Mouse (Mus musculus): ENCODE data around the gene Exd1. TPM values are rescaled to one million over a fixed set of nuclear protein-coding genes. Genes with fewer than 3 reads are reported as not detected.
A peak's percentile ranks its signal among the peaks of the same experiment; 100 is the strongest.

Gene Exd1
- polyA plus RNA-seq, 1 experiment from 2014 or later: 0.84 TPM

GRCm38 (mm10) chr2:119581571-119581970, 34.1 kb upstream of the Exd1 start:
- Histone ChIP-seq H3K36me3 (ENCODE audit: insufficient read depth, low read length) (peaks cover 4% of the 10 kb centered on the region; the same call in 1 of the 2 replicates), H3K27ac (ENCODE audit: low read length) (no peak overlapping the region), H3K4me2 (replicated peaks; ENCODE audit: low read depth, low read length) (no peak overlapping the region), H3K9me3 (ENCODE audit: low read length) (no peaks in the 10 kb centered on the region), H3K9ac (replicated peaks; ENCODE audit: low read length) (no peak overlapping the region), H3K27me3 (ENCODE audit: insufficient read depth, low read length) (no peaks in the 10 kb centered on the region), H3K4me1 (ENCODE audit: insufficient read depth, low read length) (no peaks in the 10 kb centered on the region), H3K4me3 (ENCODE audit: low read length) (no peak overlapping the region)
- no peak for ATAC-seq (ENCODE audit: low FRiP score, low TSS enrichment)
- 93% methylated on average over 3 of the region's 3 CpGs for WGBS

- Histone ChIP-seq H3K4me3 (ENCODE audit: low read length) (no peak overlapping the region), H3K9me3 (ENCODE audit: low read length) (no peaks in the 10 kb centered on the region), H3K27ac (ENCODE audit: low read length) (no peak overlapping the region), H3K9ac (replicated peaks; ENCODE audit: low read length) (no peak overlapping the region), H3K4me2 (replicated peaks; ENCODE audit: low read depth, low read length) (no peak overlapping the region), H3K27me3 (ENCODE audit: insufficient read depth, low read length) (no peaks in the 10 kb centered on the region), H3K4me1 (ENCODE audit: insufficient read depth, low read length) (no peaks in the 10 kb centered on the region), H3K36me3 (ENCODE audit: insufficient read depth, low read length) (peaks cover 11% of the 10 kb centered on the region; the same call in 1 of the 2 replicates)
- no peak for ATAC-seq (ENCODE audit: low FRiP score, low TSS enrichment)
- 91% methylated on average over 1 of the region's 1 CpGs for WGBS
These were observed 25.0 kb upstream of the Exd1 start for GRCm38 (mm10) chr2:119572471-119572870.

- no peak overlapping the region for H3K9ac ChIP-seq (replicated peaks; ENCODE audit: low read length)
- peak; percentile 61; the same call in 1 of the 2 replicates for ATAC-seq (ENCODE audit: low FRiP score, low TSS enrichment)
- H3K4me3 ChIP-seq (ENCODE audit: low read length): no peak overlapping the region
- H3K4me1 ChIP-seq (ENCODE audit: insufficient read depth, low read length): no peaks in the 10 kb centered on the region
- H3K36me3 ChIP-seq (ENCODE audit: insufficient read depth, low read length): 0 out of 2 replicates have a peak, but pooled peaks cover 4% of the 10 kb centered on the region
- no peak overlapping the region for H3K27ac ChIP-seq (ENCODE audit: low read length)
- 73% methylated on average over 7 of the region's 7 CpGs for WGBS
- H3K4me2 ChIP-seq (replicated peaks; ENCODE audit: low read depth, low read length): no peak overlapping the region
- H3K9me3 ChIP-seq (ENCODE audit: low read length): no peaks in the 10 kb centered on the region
- H3K27me3 ChIP-seq (ENCODE audit: insufficient read depth, low read length): no peaks in the 10 kb centered on the region
These were observed 18.9 kb upstream of the Exd1 start for GRCm38 (mm10) chr2:119566182-119566855.

- H3K36me3 ChIP-seq (ENCODE audit: insufficient read depth, low read length): 0 out of 2 replicates have a peak, but pooled peaks cover 4% of the 10 kb centered on the region
- WGBS: 82% methylated on average over 4 of the region's 4 CpGs
- no peak overlapping the region for H3K4me3 ChIP-seq (ENCODE audit: low read length)
- no peaks in the 10 kb centered on the region for H3K9me3 ChIP-seq (ENCODE audit: low read length)
- ATAC-seq (ENCODE audit: low FRiP score, low TSS enrichment): no peak
- no peak overlapping the region for H3K4me2 ChIP-seq (replicated peaks; ENCODE audit: low read depth, low read length)
- no peak overlapping the region for H3K9ac ChIP-seq (replicated peaks; ENCODE audit: low read length)
- H3K4me1 ChIP-seq (ENCODE audit: insufficient read depth, low read length): no peaks in the 10 kb centered on the region
- H3K27me3 ChIP-seq (ENCODE audit: insufficient read depth, low read length): no peaks in the 10 kb centered on the region
- H3K27ac ChIP-seq (ENCODE audit: low read length): no peak overlapping the region
These were observed 17.9 kb upstream of the Exd1 start for GRCm38 (mm10) chr2:119565284-119565683.

- H3K4me3 ChIP-seq (ENCODE audit: low read length): no peak overlapping the region
- WGBS: 76% methylated on average over 3 of the region's 3 CpGs
- H3K36me3 ChIP-seq (ENCODE audit: insufficient read depth, low read length): 0 out of 2 replicates have a peak, but pooled peaks cover 4% of the 10 kb centered on the region
- no peak overlapping the region for H3K27ac ChIP-seq (ENCODE audit: low read length)
- H3K9ac ChIP-seq (replicated peaks; ENCODE audit: low read length): no peak overlapping the region
- H3K4me2 ChIP-seq (replicated peaks; ENCODE audit: low read depth, low read length): no peak overlapping the region
- no peaks in the 10 kb centered on the region for H3K9me3 ChIP-seq (ENCODE audit: low read length)
- H3K27me3 ChIP-seq (ENCODE audit: insufficient read depth, low read length): no peaks in the 10 kb centered on the region
- H3K4me1 ChIP-seq (ENCODE audit: insufficient read depth, low read length): peaks cover 8% of the 10 kb centered on the region
- ATAC-seq (ENCODE audit: low FRiP score, low TSS enrichment): no peak
These were observed 14.4 kb upstream of the Exd1 start for GRCm38 (mm10) chr2:119561794-119562193.

GRCm38 (mm10) chr2:119558737-119559340, 11.4 kb upstream of the Exd1 start:
- H3K4me2 ChIP-seq (replicated peaks; ENCODE audit: low read depth, low read length): no peak overlapping the region
- H3K4me3 ChIP-seq (ENCODE audit: low read length): no peak overlapping the region
- H3K9ac ChIP-seq (replicated peaks; ENCODE audit: low read length): no peak overlapping the region
- H3K9me3 ChIP-seq (ENCODE audit: low read length): no peaks in the 10 kb centered on the region
- H3K4me1 ChIP-seq (ENCODE audit: insufficient read depth, low read length): peaks cover 8% of the 10 kb centered on the region
- H3K36me3 ChIP-seq (ENCODE audit: insufficient read depth, low read length): 0 out of 2 replicates have a peak, but pooled peaks cover 4% of the 10 kb centered on the region
- ATAC-seq (ENCODE audit: low FRiP score, low TSS enrichment): no peak
- no peaks in the 10 kb centered on the region for H3K27me3 ChIP-seq (ENCODE audit: insufficient read depth, low read length)
- WGBS: 66% methylated on average over 7 of the region's 7 CpGs
- H3K27ac ChIP-seq (ENCODE audit: low read length): peak overlapping the region; percentile 56; the same call in 1 of the 2 replicates

GRCm38 (mm10) chr2:119558039-119558438, 10.6 kb upstream of the Exd1 start:
- 88% methylated on average over 3 of the region's 3 CpGs for WGBS
- no peak for ATAC-seq (ENCODE audit: low FRiP score, low TSS enrichment)
- no peaks in the 10 kb centered on the region for H3K27me3 ChIP-seq (ENCODE audit: insufficient read depth, low read length)
- H3K36me3 ChIP-seq (ENCODE audit: insufficient read depth, low read length): 0 out of 2 replicates have a peak, but pooled peaks cover 4% of the 10 kb centered on the region
- H3K9me3 ChIP-seq (ENCODE audit: low read length): no peaks in the 10 kb centered on the region
- H3K27ac ChIP-seq (ENCODE audit: low read length): no peak overlapping the region
- no peak overlapping the region for H3K4me2 ChIP-seq (replicated peaks; ENCODE audit: low read depth, low read length)
- no peak overlapping the region for H3K9ac ChIP-seq (replicated peaks; ENCODE audit: low read length)
- H3K4me1 ChIP-seq (ENCODE audit: insufficient read depth, low read length): peaks cover 8% of the 10 kb centered on the region
- no peak overlapping the region for H3K4me3 ChIP-seq (ENCODE audit: low read length)

- Histone ChIP-seq H3K4me3 (ENCODE audit: low read length) (no peak overlapping the region), H3K9ac (replicated peaks; ENCODE audit: low read length) (no peak overlapping the region), H3K36me3 (ENCODE audit: insufficient read depth, low read length) (no peaks in the 10 kb centered on the region), H3K4me1 (ENCODE audit: insufficient read depth, low read length) (peaks cover 11% of the 10 kb centered on the region), H3K4me2 (replicated peaks; ENCODE audit: low read depth, low read length) (no peak overlapping the region), H3K27ac (ENCODE audit: low read length) (no peak overlapping the region), H3K9me3 (ENCODE audit: low read length) (no peaks in the 10 kb centered on the region), H3K27me3 (ENCODE audit: insufficient read depth, low read length) (no peaks in the 10 kb centered on the region)
- WGBS: 77% methylated on average over 2 of the region's 2 CpGs
- ATAC-seq (ENCODE audit: low FRiP score, low TSS enrichment): no peak
These were observed 2.3 kb upstream of the Exd1 start for GRCm38 (mm10) chr2:119549678-119550077.

GRCm38 (mm10) chr2:119548691-119549090, 1.3 kb upstream of the Exd1 start:
- Histone ChIP-seq H3K9me3 (ENCODE audit: low read length) (no peaks in the 10 kb centered on the region), H3K4me2 (replicated peaks; ENCODE audit: low read depth, low read length) (peak overlapping the region; percentile 81), H3K4me3 (ENCODE audit: low read length) (peak overlapping the region; percentile 65; the same call in 1 of the 2 replicates), H3K4me1 (ENCODE audit: insufficient read depth, low read length) (peaks cover 11% of the 10 kb centered on the region), H3K27ac (ENCODE audit: low read length) (no peak overlapping the region), H3K36me3 (ENCODE audit: insufficient read depth, low read length) (no peaks in the 10 kb centered on the region), H3K9ac (replicated peaks; ENCODE audit: low read length) (peak overlapping the region; percentile 15; the same call in 1 of the 2 replicates), H3K27me3 (ENCODE audit: insufficient read depth, low read length) (no peaks in the 10 kb centered on the region)
- ATAC-seq (ENCODE audit: low FRiP score, low TSS enrichment): no peak
- WGBS: 80% methylated on average over 5 of the region's 5 CpGs

- Histone ChIP-seq H3K4me2 (replicated peaks; ENCODE audit: low read depth, low read length) (peak overlapping the region; percentile 81), H3K4me1 (ENCODE audit: insufficient read depth, low read length) (peaks cover 11% of the 10 kb centered on the region), H3K36me3 (ENCODE audit: insufficient read depth, low read length) (no peaks in the 10 kb centered on the region), H3K4me3 (ENCODE audit: low read length) (peak overlapping the region; percentile 65), H3K27ac (ENCODE audit: low read length) (no peak overlapping the region), H3K27me3 (ENCODE audit: insufficient read depth, low read length) (no peaks in the 10 kb centered on the region), H3K9me3 (ENCODE audit: low read length) (no peaks in the 10 kb centered on the region), H3K9ac (replicated peaks; ENCODE audit: low read length) (peak overlapping the region; percentile 79)
- ATAC-seq (ENCODE audit: low FRiP score, low TSS enrichment): no peak
- 7% methylated on average over 3 of the region's 3 CpGs for WGBS
These were observed 889 bp upstream of the Exd1 start for GRCm38 (mm10) chr2:119548371-119548660.
